Mouse (Mus musculus): ENCODE measurements at regions not wholly inside any gene's neighbourhood (a gene's known extent, or its start where the extent isn't known, plus 50 kb on each side); places are given as distances from the start of the nearest gene placed in this dataset.

DNA sequence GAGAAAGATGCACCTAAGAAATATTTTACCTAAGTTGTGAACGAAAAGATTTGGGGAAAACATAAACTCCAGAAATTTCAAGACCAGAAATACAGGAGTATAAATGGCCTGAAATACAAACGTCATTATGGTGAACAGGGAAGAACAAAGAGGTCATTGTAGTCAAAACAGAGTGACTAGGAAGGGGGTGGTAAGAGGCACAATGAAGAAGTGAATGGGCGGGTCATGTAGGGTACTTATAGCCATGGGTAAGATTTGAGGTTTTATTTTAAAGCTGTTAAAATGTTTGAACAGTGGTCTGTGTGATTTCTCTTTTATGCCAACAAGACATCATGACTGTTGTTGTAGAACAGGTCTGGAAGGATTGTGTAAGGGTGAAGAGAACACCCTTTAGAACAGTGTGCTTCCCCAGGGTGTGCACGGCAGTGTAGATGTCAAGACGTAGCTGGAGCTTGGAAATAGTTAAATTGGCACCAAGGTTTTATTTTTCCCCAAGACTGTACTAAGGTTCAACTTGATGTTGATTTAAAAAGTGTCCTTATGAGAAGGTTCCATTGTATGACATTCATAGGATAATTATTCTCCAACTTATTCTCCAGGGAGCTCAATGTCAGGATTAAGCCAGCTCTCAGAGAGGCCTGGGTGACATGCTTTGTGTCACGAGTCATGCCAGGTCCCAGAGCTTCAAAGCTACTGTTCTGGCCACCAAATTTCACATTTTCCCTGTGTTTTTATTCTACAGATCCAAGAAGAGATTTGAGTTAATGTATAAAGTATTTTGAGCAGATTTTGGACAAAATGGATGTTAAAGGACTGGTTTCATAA lies 255.6 kb downstream of the Ptprc start:
- Histone ChIP-seq H3K27ac (ENCODE audit: insufficient read depth, low read length) (0 out of 2 replicates have a peak overlapping the region, but pooled peaks have one; percentile 37), H3K4me3 (ENCODE audit: insufficient read depth, low read length) (no peak overlapping the region), H3K4me1 (ENCODE audit: control insufficient read depth, insufficient read depth, low read length) (peaks cover 4% of the 10 kb centered on the region; the same call in 1 of the 2 replicates)
- TF ChIP-seq POLR2A (IDR thresholded peaks at IDR 0.05; ENCODE audit: extremely low read depth, insufficient read depth, low read length), result no peak
- no peak for TF ChIP-seq CTCF (IDR thresholded peaks at IDR 0.05; ENCODE audit: extremely low read depth, insufficient read depth, low read length)

DNA sequence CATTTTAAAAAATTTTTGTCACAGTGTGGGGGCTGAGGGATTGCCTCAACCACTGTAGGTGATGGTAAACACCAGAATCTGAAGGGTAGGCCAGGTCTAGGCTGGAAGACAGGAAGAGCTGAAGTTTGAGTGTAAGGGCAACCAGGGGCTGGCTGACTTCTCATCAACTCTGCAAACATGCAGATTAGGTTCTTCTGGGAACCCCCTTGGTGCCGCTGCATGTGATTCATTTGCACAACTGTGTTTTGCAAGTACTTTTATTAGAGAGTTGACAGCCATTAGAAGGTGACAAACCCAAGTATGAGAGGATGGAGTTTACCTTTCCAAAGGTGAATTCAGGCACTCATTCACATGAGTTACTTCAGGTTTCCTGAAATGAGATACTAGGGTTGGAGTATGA lies 258.1 kb downstream of the Ptprc start:
- no peak for TF ChIP-seq POLR2A (IDR thresholded peaks at IDR 0.05; ENCODE audit: extremely low read depth, insufficient read depth, low read length)
- TF ChIP-seq CTCF (IDR thresholded peaks at IDR 0.05; ENCODE audit: extremely low read depth, insufficient read depth, low read length), result no peak
- H3K27ac ChIP-seq (ENCODE audit: insufficient read depth, low read length), result no peak overlapping the region
- H3K4me3 ChIP-seq (ENCODE audit: insufficient read depth, low read length), result no peak overlapping the region
- H3K4me1 ChIP-seq (ENCODE audit: control insufficient read depth, insufficient read depth, low read length), result peaks cover 2% of the 10 kb centered on the region; the same call in 1 of the 2 replicates

DNA sequence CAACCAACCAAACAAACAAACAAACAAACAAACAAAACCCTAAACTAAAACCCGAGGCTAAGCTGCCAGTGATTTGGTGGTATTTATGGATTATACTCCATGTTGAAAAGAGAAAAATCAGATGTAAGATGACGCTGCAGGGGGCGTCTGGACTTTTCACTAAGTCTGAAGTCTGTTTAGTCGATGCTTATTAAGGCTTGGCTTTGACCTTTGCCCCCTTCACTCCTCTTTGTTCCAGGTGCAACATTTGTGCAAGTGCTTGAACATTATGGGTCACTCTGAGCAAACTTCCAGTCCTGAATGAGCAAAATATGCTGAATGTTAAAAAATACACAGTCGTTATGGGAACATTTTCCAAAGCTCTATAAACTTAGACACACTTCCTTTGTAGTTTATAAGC lies 268.6 kb downstream of the Ptprc start:
- Histone ChIP-seq H3K4me1 (ENCODE audit: control insufficient read depth, insufficient read depth, low read length) (peaks cover 13% of the 10 kb centered on the region), H3K4me3 (ENCODE audit: insufficient read depth, low read length) (no peak overlapping the region), H3K27ac (ENCODE audit: insufficient read depth, low read length) (no peak overlapping the region)
- TF ChIP-seq POLR2A (IDR thresholded peaks at IDR 0.05; ENCODE audit: extremely low read depth, insufficient read depth, low read length) (no peak), CTCF (IDR thresholded peaks at IDR 0.05; ENCODE audit: extremely low read depth, insufficient read depth, low read length) (no peak)

DNA sequence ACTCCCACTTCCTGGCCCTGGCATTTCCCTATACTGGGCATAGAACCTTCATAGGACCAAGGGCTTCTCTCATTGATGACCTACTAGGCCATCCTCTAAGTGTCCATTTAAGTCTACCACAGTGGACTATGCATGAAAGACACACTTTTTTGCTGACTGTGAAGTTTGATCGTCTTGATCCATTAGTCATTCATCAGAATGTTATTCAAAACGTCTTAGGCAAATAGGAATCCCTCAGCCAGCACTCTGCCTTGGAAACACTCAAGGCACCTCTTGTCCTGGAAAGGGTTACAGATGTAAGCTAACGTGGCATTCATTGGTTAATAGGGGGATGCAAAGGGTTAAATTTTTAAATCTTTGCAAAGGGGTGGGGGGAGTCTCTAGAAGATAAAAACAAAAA lies 269.0 kb downstream of the Ptprc start:
- Histone ChIP-seq H3K27ac (ENCODE audit: insufficient read depth, low read length) (no peak overlapping the region), H3K4me3 (ENCODE audit: insufficient read depth, low read length) (no peak overlapping the region), H3K4me1 (ENCODE audit: control insufficient read depth, insufficient read depth, low read length) (peaks cover 13% of the 10 kb centered on the region)
- no peak for TF ChIP-seq POLR2A (IDR thresholded peaks at IDR 0.05; ENCODE audit: extremely low read depth, insufficient read depth, low read length)
- no peak for TF ChIP-seq CTCF (IDR thresholded peaks at IDR 0.05; ENCODE audit: extremely low read depth, insufficient read depth, low read length)

DNA sequence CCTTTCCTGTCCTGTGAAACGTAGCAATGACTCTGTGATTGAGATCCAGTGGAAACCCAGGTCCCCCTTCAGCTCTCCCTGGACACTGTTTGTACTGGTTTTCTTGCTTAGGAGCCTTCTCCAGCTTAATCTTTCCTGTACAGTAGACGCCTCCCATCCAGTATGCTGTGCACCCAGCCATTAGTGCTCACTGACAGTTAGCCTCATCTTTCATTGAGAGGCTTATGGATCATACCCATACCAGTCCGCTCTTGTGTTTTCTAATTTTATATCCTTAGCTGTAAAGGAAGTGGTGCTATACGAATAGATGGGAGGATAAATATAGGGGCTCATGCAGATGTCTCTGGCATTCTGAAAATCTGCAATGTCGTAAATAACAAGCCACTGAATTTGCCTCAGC lies 269.9 kb downstream of the Ptprc start:
- H3K27ac ChIP-seq (ENCODE audit: insufficient read depth, low read length), result peak overlapping the region; percentile 53; the same call in 1 of the 2 replicates
- TF ChIP-seq CTCF (IDR thresholded peaks at IDR 0.05; ENCODE audit: extremely low read depth, insufficient read depth, low read length) (no peak), POLR2A (IDR thresholded peaks at IDR 0.05; ENCODE audit: extremely low read depth, insufficient read depth, low read length) (no peak)
- H3K4me3 ChIP-seq (ENCODE audit: insufficient read depth, low read length), result no peak overlapping the region
- H3K4me1 ChIP-seq (ENCODE audit: control insufficient read depth, insufficient read depth, low read length), result peaks cover 13% of the 10 kb centered on the region

DNA sequence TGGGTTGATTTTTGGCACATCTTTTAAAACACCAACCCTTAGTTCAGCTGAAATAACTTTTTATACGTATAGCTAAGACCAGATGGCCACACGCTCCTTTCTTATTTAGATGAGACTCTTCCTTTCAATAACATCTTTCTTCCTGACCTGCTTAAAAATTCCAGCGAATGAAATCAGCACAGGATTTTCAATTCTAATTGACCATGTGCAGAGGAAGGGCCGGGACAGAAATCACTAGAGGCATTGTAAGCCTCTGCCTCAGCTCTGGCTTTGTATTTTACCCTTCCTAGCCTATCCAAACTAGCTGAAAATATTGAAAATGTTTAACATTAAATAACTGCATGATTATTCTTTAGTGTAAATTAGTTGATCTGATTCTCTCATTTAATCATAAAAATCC lies 272.2 kb downstream of the Ptprc start:
- H3K4me3 ChIP-seq (ENCODE audit: insufficient read depth, low read length), result peak overlapping the region; percentile 12; the same call in 1 of the 2 replicates
- no peak for TF ChIP-seq CTCF (IDR thresholded peaks at IDR 0.05; ENCODE audit: extremely low read depth, insufficient read depth, low read length)
- no peak for TF ChIP-seq POLR2A (IDR thresholded peaks at IDR 0.05; ENCODE audit: extremely low read depth, insufficient read depth, low read length)
- no peak overlapping the region for H3K27ac ChIP-seq (ENCODE audit: insufficient read depth, low read length)
- peaks cover 10% of the 10 kb centered on the region for H3K4me1 ChIP-seq (ENCODE audit: control insufficient read depth, insufficient read depth, low read length)

DNA sequence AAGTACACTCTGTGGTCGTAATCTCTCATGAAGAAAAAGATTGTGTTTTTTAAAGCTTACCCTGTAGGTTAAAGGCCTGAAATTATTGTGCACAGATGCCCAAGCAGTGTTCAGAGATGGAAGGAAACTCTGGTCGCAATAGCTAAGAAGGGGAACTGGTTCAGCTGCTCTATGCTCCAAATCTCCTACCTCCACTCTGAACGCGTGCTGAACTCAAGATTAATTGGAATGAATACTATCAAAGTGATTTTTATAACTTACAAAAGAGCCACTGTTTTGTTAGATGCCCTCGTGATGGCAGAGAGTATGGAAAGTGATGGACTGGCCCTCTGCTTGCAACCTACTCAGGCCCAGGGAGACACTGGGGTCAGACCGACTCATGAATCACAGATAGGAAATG lies 272.6 kb downstream of the Ptprc start:
- Histone ChIP-seq H3K27ac (ENCODE audit: insufficient read depth, low read length) (peak overlapping the region; percentile 43), H3K4me3 (ENCODE audit: insufficient read depth, low read length) (peak overlapping the region; percentile 12; the same call in 1 of the 2 replicates), H3K4me1 (ENCODE audit: control insufficient read depth, insufficient read depth, low read length) (peaks cover 10% of the 10 kb centered on the region)
- TF ChIP-seq CTCF (IDR thresholded peaks at IDR 0.05; ENCODE audit: extremely low read depth, insufficient read depth, low read length) (no peak), POLR2A (IDR thresholded peaks at IDR 0.05; ENCODE audit: extremely low read depth, insufficient read depth, low read length) (no peak)

DNA sequence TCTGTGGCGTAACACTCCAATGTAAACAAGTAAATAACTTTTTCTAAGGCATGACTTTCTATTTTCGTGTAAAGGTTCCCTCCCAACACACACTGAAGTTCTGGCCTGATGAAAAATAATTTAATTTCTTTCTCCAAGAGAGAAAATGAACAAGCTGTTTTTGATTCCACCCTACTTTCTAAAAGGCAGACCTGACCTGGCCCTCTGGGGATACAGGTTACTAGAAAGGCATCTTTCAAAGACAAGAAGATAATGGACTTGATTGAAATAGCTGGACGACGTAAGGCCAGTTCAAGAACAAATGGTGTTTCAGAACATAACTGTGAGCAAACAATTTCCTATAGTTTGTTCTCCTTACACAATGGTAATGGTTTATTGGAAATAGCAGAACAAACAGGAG lies 273.5 kb downstream of the Ptprc start:
- peak overlapping the region; percentile 74; the same call in 1 of the 2 replicates for H3K4me3 ChIP-seq (ENCODE audit: insufficient read depth, low read length)
- H3K27ac ChIP-seq (ENCODE audit: insufficient read depth, low read length), result no peak overlapping the region
- TF ChIP-seq CTCF (IDR thresholded peaks at IDR 0.05; ENCODE audit: extremely low read depth, insufficient read depth, low read length) (no peak), POLR2A (IDR thresholded peaks at IDR 0.05; ENCODE audit: extremely low read depth, insufficient read depth, low read length) (no peak)
- peaks cover 10% of the 10 kb centered on the region for H3K4me1 ChIP-seq (ENCODE audit: control insufficient read depth, insufficient read depth, low read length)

DNA sequence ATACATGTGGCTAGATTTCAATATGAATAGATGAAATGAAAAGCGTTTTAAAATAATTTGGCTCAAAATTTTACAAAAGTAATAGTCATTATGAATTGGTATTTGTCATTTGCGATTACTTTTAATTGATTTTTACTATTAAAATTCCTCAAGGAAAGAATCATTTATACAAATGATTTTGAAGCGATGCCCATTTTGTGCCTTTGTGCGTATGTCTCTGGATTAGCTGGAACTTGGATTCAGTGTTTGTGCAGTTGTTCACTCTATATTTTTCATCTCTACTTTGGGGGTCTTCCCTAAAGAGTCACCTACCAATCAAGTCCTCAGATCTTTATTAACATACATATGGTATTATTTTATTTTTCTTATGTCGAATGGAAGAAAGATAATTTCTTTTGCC lies 274.3 kb downstream of the Ptprc start:
- peaks cover 6% of the 10 kb centered on the region for H3K4me1 ChIP-seq (ENCODE audit: control insufficient read depth, insufficient read depth, low read length)
- peak overlapping the region; percentile 74 for H3K4me3 ChIP-seq (ENCODE audit: insufficient read depth, low read length)
- H3K27ac ChIP-seq (ENCODE audit: insufficient read depth, low read length), result no peak overlapping the region
- no peak for TF ChIP-seq CTCF (IDR thresholded peaks at IDR 0.05; ENCODE audit: extremely low read depth, insufficient read depth, low read length)
- TF ChIP-seq POLR2A (IDR thresholded peaks at IDR 0.05; ENCODE audit: extremely low read depth, insufficient read depth, low read length), result no peak

DNA sequence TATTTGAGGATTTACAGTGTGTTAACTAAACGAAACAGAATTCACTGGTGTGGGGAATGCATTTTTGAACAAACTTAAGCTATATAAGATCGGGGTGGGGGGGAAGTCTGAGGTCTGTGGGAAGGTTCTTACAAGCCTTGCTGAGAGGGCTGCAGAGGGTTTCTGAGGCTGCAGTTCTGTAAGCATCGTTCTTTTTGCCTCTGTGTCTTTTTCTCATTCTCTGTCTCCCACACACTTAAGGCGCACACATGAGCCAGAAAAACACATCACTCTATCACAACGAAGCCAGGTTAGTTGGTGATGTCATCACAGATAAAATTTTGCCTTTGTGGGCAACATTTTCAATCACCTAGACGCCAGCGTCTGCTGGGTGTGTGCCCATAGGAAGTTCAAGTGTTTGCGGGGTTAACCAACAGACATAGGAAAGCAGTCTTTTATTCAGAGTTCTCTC lies 274.9 kb downstream of the Ptprc start:
- H3K27ac ChIP-seq (ENCODE audit: insufficient read depth, low read length), result peak overlapping the region; percentile 94
- TF ChIP-seq POLR2A (IDR thresholded peaks at IDR 0.05; ENCODE audit: extremely low read depth, insufficient read depth, low read length) (no peak), CTCF (IDR thresholded peaks at IDR 0.05; ENCODE audit: extremely low read depth, insufficient read depth, low read length) (no peak)
- H3K4me3 ChIP-seq (ENCODE audit: insufficient read depth, low read length), result peak overlapping the region; percentile 74
- H3K4me1 ChIP-seq (ENCODE audit: control insufficient read depth, insufficient read depth, low read length), result peaks cover 6% of the 10 kb centered on the region

Measured in cortical plate, adult 2 months (tissue).